Mouse (Mus musculus): ENCODE measurements around the gene Lrrc2. TPM values are rescaled to one million over a fixed set of nuclear protein-coding genes. Genes with fewer than 3 reads are reported as not detected.

The Lrrc2 gene
- polyA plus RNA-seq, 1 experiment from 2014 or later: 0.53 TPM

DNA sequence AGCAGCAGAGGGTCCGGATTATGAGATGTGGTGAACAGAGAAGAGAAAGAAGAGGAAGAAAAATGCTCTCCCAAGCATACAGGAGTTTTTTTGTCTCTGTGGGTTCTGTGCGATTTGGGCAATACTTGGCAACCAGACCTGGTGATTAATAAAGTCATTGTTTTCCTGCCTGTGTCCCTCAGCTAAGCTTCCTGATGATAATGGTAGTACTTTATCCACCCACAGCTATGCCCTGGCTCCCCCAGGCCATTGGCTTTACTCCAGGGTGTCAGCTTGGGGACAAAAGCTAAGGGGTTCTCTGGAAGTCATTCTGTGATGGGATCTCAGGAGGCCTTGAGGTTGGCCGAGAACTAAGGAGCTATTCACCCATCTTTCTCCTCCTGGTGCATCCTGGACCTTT, 60.7 kb downstream of the Lrrc2 start:
- WGBS: 82% methylated on average over 3 of the region's 3 CpGs
- H3K27me3 ChIP-seq (ENCODE audit: control insufficient read depth, insufficient read depth, low read length): no peaks in the 10 kb centered on the region
- H3K27ac ChIP-seq (ENCODE audit: low read length): no peak overlapping the region
- H3K9me3 ChIP-seq (replicated peaks; ENCODE audit: control insufficient read depth, low read length): no peaks in the 10 kb centered on the region
- H3K4me3 ChIP-seq (replicated peaks; ENCODE audit: low read length): no peak overlapping the region
- ATAC-seq (ENCODE audit: insufficient read depth, low FRiP score): no peak
- no peak overlapping the region for H3K4me2 ChIP-seq (ENCODE audit: low read depth, low read length)
- H3K9ac ChIP-seq (ENCODE audit: low read length): no peak overlapping the region
- H3K4me1 ChIP-seq (ENCODE audit: control insufficient read depth, insufficient read depth, low read length): no peaks in the 10 kb centered on the region
- H3K36me3 ChIP-seq (ENCODE audit: control insufficient read depth, insufficient read depth, low read length): no peaks in the 10 kb centered on the region

DNA sequence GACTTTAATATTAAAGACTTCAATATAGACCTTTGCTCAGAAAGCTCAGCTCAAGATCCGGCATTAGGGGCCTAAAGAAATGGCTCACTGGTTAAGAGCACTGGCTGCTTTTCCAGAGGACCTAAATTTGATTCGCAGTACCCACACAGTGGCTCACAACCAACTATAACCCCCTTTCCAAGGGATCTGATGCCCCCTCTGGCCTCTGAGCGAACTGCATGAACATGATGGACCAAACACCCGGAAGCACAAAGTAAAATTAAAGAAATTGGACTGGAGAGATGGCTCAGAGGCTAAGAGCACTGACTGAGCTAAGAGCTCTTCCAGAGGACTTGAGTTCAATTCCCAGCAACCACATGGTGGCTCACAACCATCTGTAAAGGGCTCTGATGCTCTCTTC, 64.3 kb downstream of the Lrrc2 start:
- H3K4me3 ChIP-seq (replicated peaks; ENCODE audit: low read length): no peak overlapping the region
- H3K27ac ChIP-seq (ENCODE audit: low read length): no peak overlapping the region
- ATAC-seq (ENCODE audit: insufficient read depth, low FRiP score): no peak
- no peaks in the 10 kb centered on the region for H3K9me3 ChIP-seq (replicated peaks; ENCODE audit: control insufficient read depth, low read length)
- WGBS: 85% methylated on average over 4 of the region's 4 CpGs
- no peaks in the 10 kb centered on the region for H3K27me3 ChIP-seq (ENCODE audit: control insufficient read depth, insufficient read depth, low read length)
- no peaks in the 10 kb centered on the region for H3K4me1 ChIP-seq (ENCODE audit: control insufficient read depth, insufficient read depth, low read length)
- no peaks in the 10 kb centered on the region for H3K36me3 ChIP-seq (ENCODE audit: control insufficient read depth, insufficient read depth, low read length)
- no peak overlapping the region for H3K4me2 ChIP-seq (ENCODE audit: low read depth, low read length)
- no peak overlapping the region for H3K9ac ChIP-seq (ENCODE audit: low read length)

DNA sequence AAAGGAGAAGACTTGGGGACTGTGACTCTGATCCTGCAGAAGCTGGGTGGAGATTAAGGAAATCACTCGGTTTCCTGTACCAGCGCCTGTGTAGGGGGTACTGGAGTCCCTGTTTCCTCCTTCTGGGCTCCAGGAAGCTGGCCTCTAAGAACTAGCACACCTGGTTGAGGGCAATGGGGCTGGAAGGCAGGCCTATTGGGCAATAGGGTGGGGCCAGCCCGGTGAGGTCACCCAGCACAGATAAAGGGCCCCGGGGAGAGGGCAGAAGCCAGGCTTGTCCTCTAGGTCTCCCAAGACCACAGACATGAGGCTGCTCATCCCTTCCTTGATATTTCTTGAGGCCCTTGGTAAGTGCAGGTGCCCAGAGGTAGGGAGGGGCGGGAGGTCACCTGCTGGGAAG, 67.7 kb downstream of the Lrrc2 start, which contains the start of gene Ltf:
Ltf (plus strand) TSS at position 250 of the 400 bp plus-strand sequence.
- no peaks in the 10 kb centered on the region for H3K27me3 ChIP-seq (ENCODE audit: control insufficient read depth, insufficient read depth, low read length)
- H3K27ac ChIP-seq (ENCODE audit: low read length): no peak within 1 kb of the TSS
- H3K4me3 ChIP-seq (replicated peaks; ENCODE audit: low read length): no peak within 1 kb of the TSS
- no peaks in the 10 kb centered on the region for H3K4me1 ChIP-seq (ENCODE audit: control insufficient read depth, insufficient read depth, low read length)
- no peak within 1 kb of the TSS; the same call in 1 of the 2 replicates for H3K9ac ChIP-seq (ENCODE audit: low read length)
- ATAC-seq (ENCODE audit: insufficient read depth, low FRiP score): peak; percentile 53; the same call in 1 of the 2 replicates
- 64% methylated on average over 5 of the region's 5 CpGs for WGBS
- H3K36me3 ChIP-seq (ENCODE audit: control insufficient read depth, insufficient read depth, low read length): no peaks in the 10 kb centered on the region
- no peaks in the 10 kb centered on the region for H3K9me3 ChIP-seq (replicated peaks; ENCODE audit: control insufficient read depth, low read length)
- no peak within 1 kb of the TSS for H3K4me2 ChIP-seq (ENCODE audit: low read depth, low read length)

DNA sequence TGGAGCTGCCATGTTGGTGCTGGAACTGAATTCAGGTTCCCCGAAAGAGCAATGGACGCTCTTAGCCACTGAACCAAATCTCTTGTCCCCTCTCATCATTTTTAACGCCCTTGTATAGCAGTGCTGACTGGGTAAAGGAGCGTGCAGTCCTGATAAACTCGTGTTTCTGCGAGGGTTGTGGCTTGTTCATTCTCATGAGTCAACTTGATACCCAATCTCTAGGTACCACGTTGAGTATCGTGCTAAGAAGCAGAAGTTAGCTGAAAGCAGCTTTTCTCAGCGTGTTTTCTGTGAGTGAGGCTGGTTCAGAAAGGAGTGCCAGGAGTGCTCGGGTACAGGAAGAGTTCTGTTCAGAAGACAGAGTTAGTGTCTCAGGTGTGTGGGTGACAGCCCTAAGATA, 75.4 kb downstream of the Lrrc2 start:
- 83% methylated on average over 10 of the region's 10 CpGs for WGBS
- ATAC-seq (ENCODE audit: insufficient read depth, low FRiP score): no peak
- no peak overlapping the region for H3K4me2 ChIP-seq (ENCODE audit: low read depth, low read length)
- no peaks in the 10 kb centered on the region for H3K9me3 ChIP-seq (replicated peaks; ENCODE audit: control insufficient read depth, low read length)
- H3K36me3 ChIP-seq (ENCODE audit: control insufficient read depth, insufficient read depth, low read length): no peaks in the 10 kb centered on the region
- H3K9ac ChIP-seq (ENCODE audit: low read length): no peak overlapping the region
- H3K4me1 ChIP-seq (ENCODE audit: control insufficient read depth, insufficient read depth, low read length): no peaks in the 10 kb centered on the region
- no peaks in the 10 kb centered on the region for H3K27me3 ChIP-seq (ENCODE audit: control insufficient read depth, insufficient read depth, low read length)
- H3K4me3 ChIP-seq (replicated peaks; ENCODE audit: low read length): no peak overlapping the region
- H3K27ac ChIP-seq (ENCODE audit: low read length): no peak overlapping the region

Small RNA genes lying within 50 kb of the gene (microRNA-seq; reads per million reads assigned to microRNA genes)
- gene Gm24269: not detected

Other genes with a start within 250 kb of the Lrrc2 start
- 0.59 and 12.9 TPM in 2 replicates for gene Myl3, start 209.7 kb upstream of the Lrrc2 start, polyA plus RNA-seq (2015; fragmentation: Nextera tagmentation; extraction: Ambion mirVana)
- 17.5 and 17.9 TPM in 2 replicates for gene Pth1r, start 204.4 kb upstream of the Lrrc2 start, polyA plus RNA-seq (2015; fragmentation: Nextera tagmentation; extraction: Ambion mirVana)
- gene Prss42, start 153.4 kb upstream of the Lrrc2 start, polyA plus RNA-seq (2015; fragmentation: Nextera tagmentation; extraction: Ambion mirVana): not detected in 2 replicates
- gene Prss44, start 137.6 kb upstream of the Lrrc2 start, polyA plus RNA-seq (2015; fragmentation: Nextera tagmentation; extraction: Ambion mirVana): not detected in 2 replicates
- not detected in 2 replicates for gene Prss43, start 124.9 kb upstream of the Lrrc2 start, polyA plus RNA-seq (2015; fragmentation: Nextera tagmentation; extraction: Ambion mirVana)
- not detected in 2 replicates for gene Prss45, start 117.0 kb upstream of the Lrrc2 start, polyA plus RNA-seq (2015; fragmentation: Nextera tagmentation; extraction: Ambion mirVana)
- not detected in 2 replicates for gene Prss46, start 107.0 kb upstream of the Lrrc2 start, polyA plus RNA-seq (2015; fragmentation: Nextera tagmentation; extraction: Ambion mirVana)
- gene Prss50, start 93.6 kb upstream of the Lrrc2 start, polyA plus RNA-seq (2015; fragmentation: Nextera tagmentation; extraction: Ambion mirVana): 0.36 and 0.92 TPM in 2 replicates
- gene Als2cl, start 71.7 kb upstream of the Lrrc2 start, polyA plus RNA-seq (2015; fragmentation: Nextera tagmentation; extraction: Ambion mirVana): 8.3 and 10.7 TPM in 2 replicates
- 1.7 and 1.8 TPM in 2 replicates for gene Tmie, start 71.4 kb upstream of the Lrrc2 start, polyA plus RNA-seq (2015; fragmentation: Nextera tagmentation; extraction: Ambion mirVana)
- gene Fam240a, start 34.7 kb upstream of the Lrrc2 start, polyA plus RNA-seq (2015; fragmentation: Nextera tagmentation; extraction: Ambion mirVana): not detected in 2 replicates
- gene Tdgf1, start 5.4 kb upstream of the Lrrc2 start, polyA plus RNA-seq (2015; fragmentation: Nextera tagmentation; extraction: Ambion mirVana): not detected in 2 replicates
- gene Rtp3, start 39.0 kb downstream of the Lrrc2 start, polyA plus RNA-seq (2015; fragmentation: Nextera tagmentation; extraction: Ambion mirVana): 0.45 and 1.3 TPM in 2 replicates
- 39.5 and 58.3 TPM in 2 replicates for gene Ltf, start 67.7 kb downstream of the Lrrc2 start, polyA plus RNA-seq (2015; fragmentation: Nextera tagmentation; extraction: Ambion mirVana)
- gene Ccrl2, start 106.0 kb downstream of the Lrrc2 start, polyA plus RNA-seq (2015; fragmentation: Nextera tagmentation; extraction: Ambion mirVana): 2.7 and 3.2 TPM in 2 replicates
- gene Lrrfip2, start 166.0 kb downstream of the Lrrc2 start, polyA plus RNA-seq (2015; fragmentation: Nextera tagmentation; extraction: Ambion mirVana): 31.9 and 34.9 TPM in 2 replicates

Measured in stomach, embryonic 16.5 days (tissue).